ENCODE assay signal across 31 mouse cellular contexts in genomic region chr10:83477286-83477685, GRCm38 (mm10). TPM values are rescaled to one million over a fixed set of nuclear protein-coding genes. Genes with fewer than 3 reads are reported as not detected.
DNase-seq lines count a peak whose midpoint lies in the region; ATAC-seq and TF ChIP-seq lines count a peak whose summit lies in the region.
"Had no signal": no experiment of that assay in that cellular context is flagged by ENCODE, and none has a peak within 500 bp of the region (broad histone marks: within the 10 kb centered on the region; RNA-seq: fewer than 3 reads in every experiment).

No protein-coding gene starts in this region.

- H3K4me2 ChIP-seq in midbrain, embryonic 13.5 days (replicated peaks) = no peak overlapping the region
- no peak overlapping the region for H3K4me2 ChIP-seq in stomach, postnatal 0 days (replicated peaks; ENCODE audit: low read depth)
- H3K4me2 ChIP-seq: embryonic facial prominence, embryonic 15.5 days; forebrain, embryonic 12.5 days; heart, embryonic 12.5 days; hindbrain, embryonic 14.5 days; limb, embryonic 13.5 days; liver, embryonic 11.5 days; midbrain, embryonic 12.5 days; neural tube, embryonic 13.5 days; stomach, embryonic 15.5 days had no signal

- no peak overlapping the region for H3K4me3 ChIP-seq in layer of hippocampus, adult 2 months
- no peak overlapping the region for H3K4me3 ChIP-seq in midbrain, embryonic 13.5 days (replicated peaks)
- no peak overlapping the region for H3K4me3 ChIP-seq in stomach, postnatal 0 days (ENCODE audit: low read depth, low read length)
- H3K4me3 ChIP-seq: embryonic facial prominence, embryonic 10.5 days; embryonic facial prominence, embryonic 15.5 days; forebrain, embryonic 12.5 days; heart, embryonic 12.5 days; limb, embryonic 13.5 days; megakaryocyte, embryonic 14.5 days; midbrain, embryonic 12.5 days; neural tube, embryonic 13.5 days; stomach, embryonic 15.5 days had no signal

- TF ChIP-seq EP300 in stomach, postnatal 0 days (optimal IDR thresholded peaks at IDR 0.05) = no peak

- H3K9ac ChIP-seq in midbrain, embryonic 13.5 days (replicated peaks) = no peak overlapping the region
- H3K9ac ChIP-seq in stomach, postnatal 0 days (ENCODE audit: low read length) = no peak overlapping the region
- H3K9ac ChIP-seq: embryonic facial prominence, embryonic 15.5 days; forebrain, embryonic 12.5 days; heart, embryonic 12.5 days; hindbrain, embryonic 14.5 days; limb, embryonic 13.5 days; midbrain, embryonic 12.5 days; neural tube, embryonic 13.5 days; stomach, embryonic 15.5 days had no signal

- ATAC-seq in midbrain, embryonic 13.5 days = no peak
- no peak for ATAC-seq in stomach, postnatal 0 days (ENCODE audit: low FRiP score, low TSS enrichment)

- WGBS in midbrain, embryonic 13.5 days = 88% methylated on average over 5 of the region's 5 CpGs
- 85% methylated on average over 5 of the region's 5 CpGs for WGBS in stomach, postnatal 0 days

- TF ChIP-seq CTCF in layer of hippocampus, adult 2 months (conservative IDR thresholded peaks at IDR 0.05) = no peak
- TF ChIP-seq CTCF in stomach, postnatal 0 days (IDR thresholded peaks at IDR 0.05; ENCODE audit: low read depth) = no peak

- H3K27me3 ChIP-seq in midbrain, embryonic 13.5 days = no peaks in the 10 kb centered on the region
- H3K27me3 ChIP-seq in stomach, postnatal 0 days (ENCODE audit: control insufficient read depth, insufficient read depth, low read length) = no peaks in the 10 kb centered on the region
- H3K27me3 ChIP-seq: embryonic facial prominence, embryonic 15.5 days; forebrain, embryonic 12.5 days; heart, embryonic 12.5 days; limb, embryonic 13.5 days; megakaryocyte, embryonic 14.5 days; midbrain, embryonic 12.5 days; neural tube, embryonic 13.5 days; stomach, embryonic 15.5 days had no signal

- DNase-seq in frontal cortex, adult 2 months (ENCODE audit: extremely low spot score in 1 of 2, low spot score in 1 of 2) = peak; percentile 11 to 26
- DNase-seq in frontal cortex, postnatal 25 days (ENCODE audit: low spot score in 2 of 2) = no peak
- DNase-seq in layer of hippocampus, adult 18-20 months (ENCODE audit: low spot score in 2 of 2) = peak; percentile 5 to 23
- no peak for DNase-seq in layer of hippocampus, postnatal 25 days (ENCODE audit: extremely low spot score in 1 of 2, low spot score in 1 of 2)
- peak; percentile 15 to 31 for DNase-seq in layer of hippocampus, adult 2 months (ENCODE audit: low spot score in 2 of 2)
- DNase-seq in right cerebral cortex, postnatal 14 days = peak; percentile 8
- no peak for DNase-seq in stomach, postnatal 0 days (ENCODE audit: low spot score)
- DNase-seq: adrenal gland, adult 8-10 months; cerebellum, adult 8-10 months; cerebellum, postnatal 25 days; gastrocnemius, postnatal 14 days; heart, adult 18-20 months; kidney, adult 18-20 months; kidney, postnatal 36 days; lung, postnatal 4 days; thymus, adult 18-20 months; thymus, postnatal 25 days had no signal

- no peak overlapping the region for H3K27ac ChIP-seq in layer of hippocampus, adult 2 months
- no peak overlapping the region for H3K27ac ChIP-seq in midbrain, embryonic 13.5 days
- H3K27ac ChIP-seq in stomach, postnatal 0 days (replicated peaks) = no peak overlapping the region
- H3K27ac ChIP-seq: embryonic facial prominence, embryonic 10.5 days; embryonic facial prominence, embryonic 15.5 days; forebrain, embryonic 12.5 days; hindbrain, embryonic 14.5 days; limb, embryonic 13.5 days; midbrain, embryonic 12.5 days; neural tube, embryonic 13.5 days; stomach, embryonic 15.5 days had no signal

- H3K36me3 ChIP-seq in midbrain, embryonic 13.5 days = peaks cover 16% of the 10 kb centered on the region; the same call in 1 of the 2 replicates
- H3K36me3 ChIP-seq in stomach, postnatal 0 days (ENCODE audit: control insufficient read depth, insufficient read depth, low read length) = no peaks in the 10 kb centered on the region
- H3K36me3 ChIP-seq: embryonic facial prominence, embryonic 15.5 days; G1E; limb, embryonic 13.5 days; stomach, embryonic 15.5 days had no signal

- H3K9me3 ChIP-seq in midbrain, embryonic 13.5 days = peaks cover 11% of the 10 kb centered on the region
- H3K9me3 ChIP-seq in stomach, postnatal 0 days (ENCODE audit: control insufficient read depth, low read length) = no peaks in the 10 kb centered on the region
- H3K9me3 ChIP-seq: embryonic facial prominence, embryonic 15.5 days; limb, embryonic 13.5 days; midbrain, embryonic 12.5 days; stomach, embryonic 15.5 days had no signal

- H3K4me1 ChIP-seq in midbrain, embryonic 13.5 days (replicated peaks) = no peaks in the 10 kb centered on the region
- no peaks in the 10 kb centered on the region for H3K4me1 ChIP-seq in stomach, postnatal 0 days (replicated peaks; ENCODE audit: control insufficient read depth, insufficient read depth)
- H3K4me1 ChIP-seq: embryonic facial prominence, embryonic 10.5 days; embryonic facial prominence, embryonic 15.5 days; forebrain, embryonic 12.5 days; heart, embryonic 12.5 days; limb, embryonic 13.5 days; megakaryocyte, embryonic 14.5 days; midbrain, embryonic 12.5 days; neural tube, embryonic 13.5 days; stomach, embryonic 15.5 days had no signal

RNA-seq across cellular contexts. Expression of gene Aldh1l2, which starts 56.7 kb away (rescaled TPM):
- 2.5 and 3.6 TPM in 2 replicates for polyA plus RNA-seq in frontal cortex, adult 2 months (2012; rRNA removed)
- total RNA-seq in layer of hippocampus, adult 18-20 months (2021) = 1 to 10 TPM; 1.6 to 1.9 TPM
- 1 to 10 TPM; 2.5 TPM for total RNA-seq in layer of hippocampus, postnatal 25 days (2021)
- total RNA-seq in layer of hippocampus, adult 2 months (2021) = 1 to 10 TPM; 2.0 to 2.2 TPM
- polyA plus RNA-seq in midbrain, embryonic 13.5 days (2015; fragmentation: Nextera tagmentation; extraction: Ambion mirVana) = 15.3 and 15.9 TPM in 2 replicates
- 0.88 and 1.2 TPM in 2 replicates for polyA plus RNA-seq in stomach, postnatal 0 days (2015; fragmentation: Nextera tagmentation; extraction: Ambion mirVana)
- total RNA-seq: hematopoietic stem cell, adult 5-6 weeks had no signal
- polyA plus RNA-seq: G1E had no signal

Comparison
In these comparisons a context has a peak if more than half of its experiments do, and no peak if none do; other contexts are left out.
1. DNase-seq: peak in frontal cortex, adult 2 months (2 of 2), layer of hippocampus, adult 18-20 months (2 of 2), layer of hippocampus, adult 2 months (2 of 2) and right cerebral cortex, postnatal 14 days (single experiment); none in frontal cortex, postnatal 25 days (0 of 2), layer of hippocampus, postnatal 25 days (0 of 2) and stomach, postnatal 0 days (single experiment).